Mouse (Mus musculus): ENCODE data around the gene Clrn1. TPM values are rescaled to one million over a fixed set of nuclear protein-coding genes. Genes with fewer than 3 reads are reported as not detected.
"Not testable (repeated sequence)": the region's sequence is repeated elsewhere in the genome, so short reads cannot be mapped to it uniquely, and the experiment has no call there.

Clrn1 gene
- polyA plus RNA-seq, 1 experiment from 2014 or later: not detected

DNA sequence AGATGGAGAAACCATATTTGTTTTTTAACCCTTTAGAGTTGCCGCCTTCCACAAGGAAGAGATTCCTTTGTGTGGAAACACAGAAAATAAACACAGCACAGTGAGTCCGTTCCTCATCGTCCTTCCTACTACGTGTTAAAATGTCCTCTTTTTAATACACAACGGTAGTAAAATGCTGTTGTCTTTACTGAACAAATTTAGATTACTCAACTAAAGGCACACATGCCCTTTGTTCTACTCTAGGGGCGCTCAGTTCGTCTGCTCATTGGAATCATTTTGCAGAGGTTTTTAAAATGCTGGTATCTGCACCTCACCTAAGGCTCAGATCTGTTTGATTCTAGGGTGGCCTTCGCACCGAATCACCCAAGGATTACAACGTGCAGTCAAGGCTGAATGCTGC, 2.6 kb upstream of the Clrn1 start:
- Histone ChIP-seq H3K9ac (no peak overlapping the region), H3K36me3 (no peaks in the 10 kb centered on the region), H3K4me1 (replicated peaks) (peaks cover 4% of the 10 kb centered on the region), H3K27me3 (replicated peaks) (no peaks in the 10 kb centered on the region; the same call in 1 of the 2 replicates), H3K9me3 (replicated peaks) (no peaks in the 10 kb centered on the region), H3K4me2 (no peak overlapping the region), H3K27ac (ENCODE audit: poor library complexity, severe bottlenecking) (no peak overlapping the region), H3K4me3 (no peak overlapping the region)
- ATAC-seq (ENCODE audit: insufficient number of reproducible peaks, low FRiP score): no peak
- 84% methylated on average over 10 of the region's 10 CpGs for WGBS

DNA sequence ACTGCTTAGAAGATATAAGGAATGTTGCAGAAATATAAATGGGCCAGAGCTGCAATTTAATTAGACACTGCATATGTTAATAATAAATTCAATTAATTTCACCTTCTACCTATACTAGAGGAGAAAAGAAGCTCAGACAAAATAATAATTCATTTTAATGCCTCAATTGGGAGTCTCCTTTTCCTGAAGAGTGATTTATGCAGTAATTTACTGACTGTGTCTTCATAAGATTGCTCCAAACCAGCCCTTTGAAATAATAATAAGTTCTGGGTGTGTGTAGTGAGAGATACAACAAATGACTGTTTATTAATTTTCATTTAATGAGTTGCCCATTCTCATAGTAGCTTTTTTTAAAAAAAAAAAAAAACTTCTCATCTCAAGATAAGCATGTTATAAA, 1.6 kb downstream of the Clrn1 start:
- H3K27ac ChIP-seq (ENCODE audit: poor library complexity, severe bottlenecking): no peak overlapping the region
- H3K9me3 ChIP-seq (replicated peaks): no peaks in the 10 kb centered on the region
- ATAC-seq (ENCODE audit: insufficient number of reproducible peaks, low FRiP score): no peak

GRCm38 (mm10) chr3:58882878-58883510, 2.1 kb downstream of the Clrn1 start:
- no peaks in the 10 kb centered on the region for H3K36me3 ChIP-seq
- H3K9ac ChIP-seq: no peak overlapping the region
- no peaks in the 10 kb centered on the region for H3K9me3 ChIP-seq (replicated peaks)
- 17% methylated on average over 8 of the region's 8 CpGs for WGBS
- peak overlapping the region; percentile 21; the same call in 1 of the 2 replicates for H3K4me2 ChIP-seq
- H3K4me3 ChIP-seq: no peak overlapping the region
- no peak for ATAC-seq (ENCODE audit: insufficient number of reproducible peaks, low FRiP score)
- no peak overlapping the region for H3K27ac ChIP-seq (ENCODE audit: poor library complexity, severe bottlenecking)
- peaks cover 9% of the 10 kb centered on the region for H3K4me1 ChIP-seq (replicated peaks)
- no peaks in the 10 kb centered on the region; the same call in 1 of the 2 replicates for H3K27me3 ChIP-seq (replicated peaks)

More for the DNA sequence above, 1.6 kb downstream of the Clrn1 start:
- H3K4me3 ChIP-seq: no peak overlapping the region
- no peaks in the 10 kb centered on the region; the same call in 1 of the 2 replicates for H3K27me3 ChIP-seq (replicated peaks)
- no peak overlapping the region for H3K9ac ChIP-seq
- H3K4me1 ChIP-seq (replicated peaks): peaks cover 9% of the 10 kb centered on the region
- no peaks in the 10 kb centered on the region for H3K36me3 ChIP-seq
- H3K4me2 ChIP-seq: no peak overlapping the region

DNA sequence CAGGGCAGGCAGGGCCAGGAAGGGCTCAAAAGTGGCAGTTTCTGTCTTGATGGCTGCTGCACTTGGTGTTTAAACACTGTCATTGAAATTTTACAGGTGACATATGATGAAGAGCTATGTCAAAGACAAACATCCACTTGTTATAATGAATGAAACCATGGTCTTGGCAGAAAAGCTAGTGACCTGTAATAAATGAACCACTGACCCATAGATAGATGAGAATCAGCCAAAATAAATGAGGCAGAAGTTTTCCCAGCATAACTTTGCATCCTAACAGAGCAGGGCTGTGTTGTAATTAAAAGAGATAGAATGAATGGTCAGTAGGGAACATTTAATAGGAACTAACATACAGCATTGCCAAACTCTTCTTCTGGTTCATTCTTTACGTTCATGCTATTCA, 4.1 kb downstream of the Clrn1 start:
- Histone ChIP-seq H3K9ac (no peak overlapping the region), H3K4me2 (no peak overlapping the region), H3K4me3 (no peak overlapping the region), H3K27me3 (replicated peaks) (no peaks in the 10 kb centered on the region), H3K4me1 (replicated peaks) (peaks cover 9% of the 10 kb centered on the region), H3K9me3 (replicated peaks) (no peaks in the 10 kb centered on the region), H3K27ac (ENCODE audit: poor library complexity, severe bottlenecking) (no peak overlapping the region), H3K36me3 (no peaks in the 10 kb centered on the region)
- 73% methylated on average over 1 of the region's 1 CpGs for WGBS
- ATAC-seq (ENCODE audit: insufficient number of reproducible peaks, low FRiP score): no peak

GRCm38 (mm10) chr3:58880181-58880580, 5.0 kb downstream of the Clrn1 start:
- 72% methylated on average over 2 of the region's 2 CpGs for WGBS
- no peak overlapping the region for H3K27ac ChIP-seq (ENCODE audit: poor library complexity, severe bottlenecking)
- no peaks in the 10 kb centered on the region for H3K36me3 ChIP-seq
- H3K9me3 ChIP-seq (replicated peaks): no peaks in the 10 kb centered on the region
- peaks cover 9% of the 10 kb centered on the region for H3K4me1 ChIP-seq (replicated peaks)
- no peak overlapping the region for H3K4me2 ChIP-seq
- no peak overlapping the region for H3K9ac ChIP-seq
- no peaks in the 10 kb centered on the region for H3K27me3 ChIP-seq (replicated peaks)
- no peak overlapping the region for H3K4me3 ChIP-seq
- ATAC-seq (ENCODE audit: insufficient number of reproducible peaks, low FRiP score): no peak

DNA sequence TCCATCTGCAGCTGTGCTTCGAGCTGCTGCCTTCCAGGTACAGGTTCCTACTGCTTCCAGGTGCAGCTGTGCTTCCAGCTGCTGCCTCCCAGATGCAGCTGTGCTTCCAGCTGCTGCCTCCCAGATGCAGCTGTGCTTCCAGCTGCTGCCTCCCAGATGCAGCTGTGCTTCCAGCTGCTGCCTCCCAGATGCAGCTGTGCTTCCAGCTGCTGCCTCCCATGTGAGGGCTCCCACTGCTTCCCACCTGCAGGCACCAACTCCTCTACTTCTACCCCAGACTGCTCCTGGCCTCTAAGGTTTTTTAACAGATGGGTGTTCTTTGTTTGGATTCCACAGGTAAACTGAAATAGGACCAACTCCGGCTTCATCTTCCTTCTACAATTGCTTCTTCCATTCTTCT, 13.3 kb downstream of the Clrn1 start:
- H3K4me2 ChIP-seq; H3K27me3 ChIP-seq (replicated peaks); H3K4me1 ChIP-seq (replicated peaks); H3K9me3 ChIP-seq (replicated peaks); H3K4me3 ChIP-seq; ATAC-seq (ENCODE audit: insufficient number of reproducible peaks, low FRiP score); H3K27ac ChIP-seq (ENCODE audit: poor library complexity, severe bottlenecking); H3K36me3 ChIP-seq; H3K9ac ChIP-seq: not testable (repeated sequence)
- WGBS: 70% methylated on average over 2 of the region's 2 CpGs

- Histone ChIP-seq H3K9ac (no peak overlapping the region), H3K4me1 (replicated peaks) (no peaks in the 10 kb centered on the region), H3K36me3 (no peaks in the 10 kb centered on the region), H3K4me2 (no peak overlapping the region), H3K4me3 (no peak overlapping the region), H3K9me3 (replicated peaks) (no peaks in the 10 kb centered on the region), H3K27ac (ENCODE audit: poor library complexity, severe bottlenecking) (no peak overlapping the region), H3K27me3 (replicated peaks) (no peaks in the 10 kb centered on the region)
- no peak for ATAC-seq (ENCODE audit: insufficient number of reproducible peaks, low FRiP score)
- WGBS: 48% methylated on average over 7 of the region's 7 CpGs
These were observed 19.4 kb downstream of the Clrn1 start for GRCm38 (mm10) chr3:58865690-58866089.

DNA sequence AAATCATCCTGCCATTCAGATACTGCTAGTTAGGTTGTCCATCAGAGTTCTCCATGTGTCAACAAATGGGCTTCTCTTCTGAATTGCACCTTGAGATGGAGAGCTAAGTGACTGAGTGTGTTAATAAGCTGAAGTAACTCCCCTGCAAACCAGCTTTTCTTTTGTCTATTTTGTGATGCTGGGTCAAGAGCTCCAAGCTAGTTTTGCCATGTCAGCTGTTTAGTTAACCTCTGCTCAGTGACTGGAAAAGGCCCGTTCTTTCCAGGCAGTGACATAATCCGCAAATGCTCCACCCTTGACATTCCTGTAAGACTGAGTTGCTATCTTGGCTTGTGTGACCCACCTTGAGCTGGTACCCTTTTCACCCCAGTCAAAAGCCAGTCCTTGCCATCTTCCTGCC, 22.2 kb downstream of the Clrn1 start:
- Histone ChIP-seq H3K4me1 (replicated peaks) (no peaks in the 10 kb centered on the region), H3K4me3 (no peak overlapping the region), H3K9ac (no peak overlapping the region), H3K27ac (ENCODE audit: poor library complexity, severe bottlenecking) (no peak overlapping the region), H3K4me2 (no peak overlapping the region), H3K9me3 (replicated peaks) (no peaks in the 10 kb centered on the region), H3K27me3 (replicated peaks) (no peaks in the 10 kb centered on the region), H3K36me3 (no peaks in the 10 kb centered on the region)
- no peak for ATAC-seq (ENCODE audit: insufficient number of reproducible peaks, low FRiP score)
- 58% methylated on average over 2 of the region's 2 CpGs for WGBS

DNA sequence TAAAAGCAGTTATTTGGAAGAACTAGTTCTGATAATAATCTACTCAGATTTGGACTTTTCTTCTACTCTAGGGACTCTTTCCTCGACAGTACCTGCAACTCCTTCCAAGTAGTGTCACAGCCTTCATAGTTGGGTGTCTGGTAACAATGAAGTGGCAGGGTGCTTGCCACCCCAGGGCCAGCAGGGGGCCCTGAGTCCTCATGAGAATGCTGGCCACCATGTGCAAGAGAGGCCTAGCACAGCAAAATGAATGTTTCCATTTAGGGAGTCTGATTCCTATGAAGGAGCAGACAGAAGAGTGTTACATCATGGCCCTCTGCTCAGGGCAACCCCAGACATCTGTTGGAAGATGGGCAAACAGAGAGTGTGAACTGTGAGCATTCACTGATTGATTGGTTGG, 41.7 kb downstream of the Clrn1 start:
- Histone ChIP-seq H3K4me3 (no peak overlapping the region), H3K27ac (ENCODE audit: poor library complexity, severe bottlenecking) (no peak overlapping the region), H3K9me3 (replicated peaks) (no peaks in the 10 kb centered on the region), H3K4me2 (no peak overlapping the region), H3K9ac (no peak overlapping the region), H3K4me1 (replicated peaks) (no peaks in the 10 kb centered on the region), H3K36me3 (no peaks in the 10 kb centered on the region), H3K27me3 (replicated peaks) (no peaks in the 10 kb centered on the region)
- no peak for ATAC-seq (ENCODE audit: insufficient number of reproducible peaks, low FRiP score)
- 55% methylated on average over 1 of the region's 1 CpGs for WGBS

DNA sequence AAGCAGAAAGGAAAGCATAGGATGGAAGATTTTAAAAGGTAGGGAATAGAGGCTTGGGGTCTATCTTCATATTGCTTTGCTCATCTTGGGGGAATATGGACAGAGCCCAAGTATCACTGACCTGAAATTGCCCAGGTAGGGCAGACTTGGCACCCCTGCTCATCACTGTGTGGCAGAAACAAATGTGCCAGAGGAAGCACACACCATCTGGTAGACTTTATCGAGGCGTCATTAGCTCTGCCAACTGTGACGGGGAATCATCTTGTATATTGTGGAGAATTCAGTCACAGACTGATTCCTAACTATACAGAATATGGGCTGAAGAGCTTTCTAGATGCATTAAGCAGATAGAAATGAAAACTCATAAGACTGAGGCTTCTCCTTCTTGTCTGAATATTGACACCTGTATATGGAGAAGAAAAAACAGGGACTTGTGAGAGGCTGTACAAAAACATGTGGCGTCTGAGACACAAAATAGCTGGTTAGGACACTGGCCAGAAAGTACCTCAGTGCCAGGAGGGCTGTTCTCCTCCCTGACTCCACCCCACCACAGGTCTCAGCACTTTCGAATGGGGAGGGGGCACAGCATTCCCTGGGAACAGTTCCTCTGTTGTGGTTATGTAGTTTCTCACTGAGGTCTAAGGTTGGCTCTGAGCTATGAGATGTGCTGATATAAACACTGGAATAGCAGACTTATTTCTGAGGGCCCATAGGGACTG, 51.5 kb downstream of the Clrn1 start:
- Histone ChIP-seq H3K4me3 (no peak overlapping the region), H3K27ac (ENCODE audit: poor library complexity, severe bottlenecking) (no peak overlapping the region), H3K4me2 (no peak overlapping the region), H3K9ac (no peak overlapping the region), H3K27me3 (replicated peaks) (no peaks in the 10 kb centered on the region), H3K9me3 (replicated peaks) (no peaks in the 10 kb centered on the region), H3K4me1 (replicated peaks) (no peaks in the 10 kb centered on the region), H3K36me3 (no peaks in the 10 kb centered on the region)
- 80% methylated on average over 5 of the region's 5 CpGs for WGBS
- ATAC-seq (ENCODE audit: insufficient number of reproducible peaks, low FRiP score): no peak

DNA sequence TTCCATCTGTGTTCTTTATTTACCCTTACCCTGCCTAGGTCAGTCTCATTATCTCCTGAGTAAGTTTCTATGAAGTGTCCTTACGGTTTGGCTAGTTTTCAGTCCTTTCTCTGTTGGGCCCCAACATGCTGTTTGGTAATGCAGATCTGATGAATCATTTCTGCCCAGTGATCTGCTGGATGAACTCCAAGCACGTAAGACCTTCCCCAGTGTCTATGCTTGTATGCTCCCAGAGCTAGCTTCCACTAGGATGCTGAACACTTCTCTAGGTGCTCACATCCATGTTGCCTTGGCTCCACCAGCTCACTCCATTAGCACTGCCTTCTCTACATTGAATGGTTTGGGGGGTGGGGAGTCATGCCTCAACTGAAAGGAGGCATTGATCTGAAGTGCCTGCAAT, 52.3 kb downstream of the Clrn1 start:
- WGBS: 82% methylated on average over 2 of the region's 2 CpGs
- Histone ChIP-seq H3K9ac (no peak overlapping the region), H3K4me1 (replicated peaks) (no peaks in the 10 kb centered on the region), H3K36me3 (no peaks in the 10 kb centered on the region), H3K27ac (ENCODE audit: poor library complexity, severe bottlenecking) (no peak overlapping the region), H3K4me2 (no peak overlapping the region), H3K4me3 (no peak overlapping the region), H3K9me3 (replicated peaks) (no peaks in the 10 kb centered on the region), H3K27me3 (replicated peaks) (no peaks in the 10 kb centered on the region)
- ATAC-seq (ENCODE audit: insufficient number of reproducible peaks, low FRiP score): no peak

- no peak for ATAC-seq (ENCODE audit: insufficient number of reproducible peaks, low FRiP score)
- 72% methylated on average over 5 of the region's 5 CpGs for WGBS
- H3K4me1 ChIP-seq (replicated peaks): no peaks in the 10 kb centered on the region
- no peak overlapping the region for H3K4me3 ChIP-seq
- H3K9ac ChIP-seq: no peak overlapping the region
- H3K9me3 ChIP-seq (replicated peaks): no peaks in the 10 kb centered on the region
- no peak overlapping the region for H3K27ac ChIP-seq (ENCODE audit: poor library complexity, severe bottlenecking)
- no peaks in the 10 kb centered on the region for H3K27me3 ChIP-seq (replicated peaks)
- H3K36me3 ChIP-seq: no peaks in the 10 kb centered on the region
- no peak overlapping the region for H3K4me2 ChIP-seq
These were observed 53.6 kb downstream of the Clrn1 start for GRCm38 (mm10) chr3:58831586-58831985.
